Mouse (Mus musculus): ENCODE data around the gene Adipor2. TPM values are rescaled to one million over a fixed set of nuclear protein-coding genes. Genes with fewer than 3 reads are reported as not detected.
A peak's percentile ranks its signal among the peaks of the same experiment; 100 is the strongest.

The Adipor2 gene
- polyA plus RNA-seq, 1 experiment from 2014 or later: 42.8 TPM

- no peaks in the 10 kb centered on the region for H3K36me3 ChIP-seq
- no peak overlapping the region for H3K4me3 ChIP-seq
- ATAC-seq (ENCODE audit: borderline replicate concordance, extremely low read depth, low FRiP score, low TSS enrichment): no peak
- no peak overlapping the region for H3K4me2 ChIP-seq
- no peaks in the 10 kb centered on the region for H3K9me3 ChIP-seq
- no peaks in the 10 kb centered on the region for H3K4me1 ChIP-seq
- H3K27me3 ChIP-seq: no peaks in the 10 kb centered on the region
- no peak overlapping the region for H3K27ac ChIP-seq
- H3K9ac ChIP-seq: no peak overlapping the region
- 66% methylated on average over 3 of the region's 3 CpGs for WGBS
These were observed 14.5 kb downstream of the Adipor2 start for GRCm38 (mm10) chr6:119402976-119403375.

DNA sequence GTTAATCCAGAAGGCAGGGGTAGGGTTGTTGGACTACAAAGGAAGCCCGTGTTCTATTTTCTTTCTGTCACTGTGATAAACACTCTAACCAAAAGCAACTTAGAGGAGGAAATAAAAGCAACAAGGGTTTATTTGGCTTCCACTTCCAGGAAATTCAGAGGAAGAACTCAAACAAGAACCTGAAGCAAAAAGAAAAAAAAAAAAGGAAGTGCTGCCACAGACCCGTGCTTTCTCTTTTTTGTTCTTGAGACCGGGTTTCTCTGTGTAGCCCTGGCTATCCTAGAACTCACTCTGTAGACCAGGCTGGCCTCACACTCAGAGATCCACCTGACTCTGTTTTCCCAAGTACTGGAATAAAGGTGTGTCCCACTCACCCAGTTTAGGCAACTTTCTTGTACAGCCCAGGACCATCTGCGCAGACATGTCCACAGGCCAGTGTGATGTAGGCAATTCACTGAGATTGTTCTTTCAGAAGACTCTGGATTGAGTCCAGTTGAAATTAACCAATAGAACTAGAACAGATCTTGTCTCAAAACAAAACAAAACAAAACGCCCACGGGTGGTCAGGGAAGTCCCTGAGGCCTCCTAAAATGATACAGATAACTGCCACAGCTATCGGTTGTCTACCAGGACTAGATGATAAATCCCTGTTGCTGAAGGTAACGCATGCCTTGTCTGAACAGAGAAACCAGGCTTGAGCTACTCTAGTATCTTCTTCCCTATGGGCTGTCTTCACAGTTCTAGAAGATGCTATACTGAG, 15.8 kb downstream of the Adipor2 start:
- Histone ChIP-seq H3K9ac (no peak overlapping the region), H3K4me3 (no peak overlapping the region), H3K36me3 (no peaks in the 10 kb centered on the region), H3K9me3 (no peaks in the 10 kb centered on the region), H3K4me1 (no peaks in the 10 kb centered on the region), H3K4me2 (no peak overlapping the region), H3K27ac (no peak overlapping the region), H3K27me3 (no peaks in the 10 kb centered on the region)
- ATAC-seq (ENCODE audit: borderline replicate concordance, extremely low read depth, low FRiP score, low TSS enrichment): no peak
- WGBS: 73% methylated on average over 8 of the region's 8 CpGs

DNA sequence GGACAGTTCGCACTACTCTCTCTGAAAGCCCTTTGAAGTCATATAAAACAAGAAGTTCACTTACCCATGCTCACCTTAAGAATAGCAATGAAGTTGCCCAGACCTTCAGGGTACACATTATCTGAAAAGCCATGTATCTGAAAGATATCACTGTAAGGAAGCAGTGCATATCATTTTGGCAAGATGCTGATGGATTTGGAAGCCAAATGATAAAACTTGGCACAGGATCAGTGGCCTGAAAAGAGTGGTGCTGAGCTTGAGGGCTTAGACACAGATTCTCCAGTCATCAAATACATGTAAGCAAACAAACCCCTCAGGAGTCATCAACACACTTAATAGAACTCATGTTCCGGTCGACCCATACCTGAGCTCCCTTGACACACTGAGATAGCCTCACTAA, 16.9 kb downstream of the Adipor2 start:
- no peak for ATAC-seq (ENCODE audit: borderline replicate concordance, extremely low read depth, low FRiP score, low TSS enrichment)
- Histone ChIP-seq H3K36me3 (no peaks in the 10 kb centered on the region), H3K9ac (no peak overlapping the region), H3K27ac (no peak overlapping the region), H3K4me3 (no peak overlapping the region), H3K27me3 (no peaks in the 10 kb centered on the region), H3K9me3 (no peaks in the 10 kb centered on the region), H3K4me2 (no peak overlapping the region), H3K4me1 (peaks cover 6% of the 10 kb centered on the region; the same call in 1 of the 2 replicates)
- 79% methylated on average over 3 of the region's 3 CpGs for WGBS

DNA sequence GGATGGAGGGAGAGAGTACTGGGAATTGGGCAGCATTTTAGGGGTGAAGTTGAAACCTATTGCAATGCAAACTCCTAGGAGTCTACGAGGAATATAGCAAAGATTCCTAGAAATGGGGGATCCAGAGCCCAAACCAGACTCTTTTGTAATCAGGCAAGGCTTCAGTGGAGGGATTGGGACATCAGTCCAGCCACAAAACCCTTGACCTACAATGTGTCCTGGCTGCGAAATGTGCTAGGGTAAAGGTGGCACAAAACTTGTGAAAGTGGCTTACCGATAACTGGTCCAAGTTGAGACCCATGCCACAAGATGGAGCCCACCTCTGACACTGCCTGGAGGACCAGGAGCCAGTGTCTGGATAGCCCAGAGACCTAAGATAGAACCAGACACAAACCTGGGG, 18.1 kb downstream of the Adipor2 start:
- no peak overlapping the region for H3K9ac ChIP-seq
- WGBS: 86% methylated on average over 3 of the region's 3 CpGs
- no peak overlapping the region for H3K27ac ChIP-seq
- no peak overlapping the region for H3K4me3 ChIP-seq
- no peak for ATAC-seq (ENCODE audit: borderline replicate concordance, extremely low read depth, low FRiP score, low TSS enrichment)
- no peaks in the 10 kb centered on the region for H3K9me3 ChIP-seq
- H3K4me2 ChIP-seq: no peak overlapping the region
- no peaks in the 10 kb centered on the region for H3K36me3 ChIP-seq
- H3K27me3 ChIP-seq: no peaks in the 10 kb centered on the region
- peaks cover 8% of the 10 kb centered on the region; the same call in 1 of the 2 replicates for H3K4me1 ChIP-seq

DNA sequence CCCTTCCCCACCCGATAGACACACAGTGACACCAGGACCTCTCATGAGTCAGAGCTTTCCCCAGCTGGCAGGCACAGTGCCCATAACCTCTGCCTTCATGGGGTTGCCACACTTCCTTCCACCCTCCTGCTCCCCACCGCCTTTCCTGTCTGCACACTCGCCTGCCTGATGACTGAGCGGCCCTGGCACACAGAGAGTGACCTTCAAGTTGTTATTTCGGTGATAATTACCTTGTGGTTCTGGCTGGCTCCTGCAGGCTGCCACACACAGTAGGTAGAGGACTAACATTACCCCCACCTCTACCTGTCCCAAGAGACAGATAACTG, 21.2 kb downstream of the Adipor2 start:
- Histone ChIP-seq H3K4me3 (no peak overlapping the region), H3K27ac (no peak overlapping the region), H3K36me3 (no peaks in the 10 kb centered on the region), H3K9me3 (no peaks in the 10 kb centered on the region), H3K4me2 (no peak overlapping the region), H3K4me1 (peaks cover 8% of the 10 kb centered on the region; the same call in 1 of the 2 replicates), H3K9ac (no peak overlapping the region), H3K27me3 (no peaks in the 10 kb centered on the region)
- peak; percentile 80; the same call in 1 of the 2 replicates for ATAC-seq (ENCODE audit: borderline replicate concordance, extremely low read depth, low FRiP score, low TSS enrichment)
- WGBS: 30% methylated on average over 5 of the region's 5 CpGs

- no peak overlapping the region for H3K27ac ChIP-seq
- 59% methylated on average over 14 of the region's 14 CpGs for WGBS
- peaks cover 8% of the 10 kb centered on the region; the same call in 1 of the 2 replicates for H3K4me1 ChIP-seq
- no peak overlapping the region for H3K4me2 ChIP-seq
- H3K9ac ChIP-seq: no peak overlapping the region
- no peaks in the 10 kb centered on the region for H3K36me3 ChIP-seq
- H3K4me3 ChIP-seq: no peak overlapping the region
- no peaks in the 10 kb centered on the region for H3K27me3 ChIP-seq
- no peaks in the 10 kb centered on the region for H3K9me3 ChIP-seq
- no peak for ATAC-seq (ENCODE audit: borderline replicate concordance, extremely low read depth, low FRiP score, low TSS enrichment)
These were observed 21.8 kb downstream of the Adipor2 start for GRCm38 (mm10) chr6:119395421-119396308.

DNA sequence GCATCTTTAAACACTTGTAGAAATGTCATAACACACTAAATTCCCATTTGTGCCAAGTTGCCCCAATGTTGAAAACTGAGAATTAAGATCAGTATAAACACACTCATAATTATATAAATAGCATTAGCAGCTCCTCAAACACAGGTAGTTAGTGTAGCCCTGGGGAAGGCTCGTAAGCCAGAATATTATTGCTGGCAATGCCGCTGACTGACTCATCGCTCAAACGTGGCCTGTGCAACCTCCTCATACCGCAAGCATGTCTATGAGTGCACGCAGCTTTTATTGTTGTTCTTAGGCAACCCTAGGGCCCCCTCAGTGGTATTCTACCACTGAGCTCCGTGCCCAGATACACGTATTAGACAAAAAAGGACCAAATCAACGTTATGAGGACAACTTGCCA, 24.7 kb downstream of the Adipor2 start:
- Histone ChIP-seq H3K9ac (no peak overlapping the region), H3K4me3 (no peak overlapping the region), H3K27me3 (no peaks in the 10 kb centered on the region), H3K27ac (no peak overlapping the region), H3K4me1 (peaks cover 15% of the 10 kb centered on the region; the same call in 1 of the 2 replicates), H3K36me3 (no peaks in the 10 kb centered on the region), H3K9me3 (no peaks in the 10 kb centered on the region), H3K4me2 (no peak overlapping the region)
- 55% methylated on average over 9 of the region's 9 CpGs for WGBS
- no peak for ATAC-seq (ENCODE audit: borderline replicate concordance, extremely low read depth, low FRiP score, low TSS enrichment)

DNA sequence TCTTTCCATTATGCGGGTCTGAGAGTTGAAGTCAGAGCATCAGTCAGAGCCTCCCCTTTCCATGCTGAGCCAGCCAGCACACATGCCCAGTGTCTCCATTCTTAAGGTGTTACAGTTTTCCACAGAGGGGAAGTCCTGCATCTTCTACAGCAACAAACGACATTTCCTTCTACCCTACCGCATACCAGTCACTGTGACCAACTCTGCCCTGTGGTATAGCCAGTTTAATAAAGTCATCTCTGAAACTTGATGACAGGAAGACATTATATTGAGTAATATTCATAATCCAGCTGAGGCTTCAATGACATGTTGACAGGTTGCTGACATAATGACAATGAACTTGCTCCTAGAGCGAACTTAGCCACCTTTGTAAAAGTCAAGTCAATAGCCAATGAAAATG, 26.8 kb downstream of the Adipor2 start:
- Histone ChIP-seq H3K9ac (no peak overlapping the region), H3K4me3 (no peak overlapping the region), H3K9me3 (no peaks in the 10 kb centered on the region), H3K27ac (no peak overlapping the region), H3K27me3 (no peaks in the 10 kb centered on the region), H3K36me3 (no peaks in the 10 kb centered on the region), H3K4me1 (peaks cover 17% of the 10 kb centered on the region), H3K4me2 (no peak overlapping the region)
- 85% methylated on average over 4 of the region's 4 CpGs for WGBS
- no peak for ATAC-seq (ENCODE audit: borderline replicate concordance, extremely low read depth, low FRiP score, low TSS enrichment)

GRCm38 (mm10) chr6:119389089-119389488, 28.4 kb downstream of the Adipor2 start:
- Histone ChIP-seq H3K4me2 (peak overlapping the region; percentile 54), H3K4me3 (peak overlapping the region; percentile 85), H3K4me1 (peaks cover 13% of the 10 kb centered on the region), H3K9ac (peak overlapping the region; percentile 52), H3K27me3 (no peaks in the 10 kb centered on the region), H3K27ac (peak overlapping the region; percentile 49), H3K36me3 (no peaks in the 10 kb centered on the region), H3K9me3 (no peaks in the 10 kb centered on the region)
- WGBS: 17% methylated on average over 10 of the region's 10 CpGs
- no peak for ATAC-seq (ENCODE audit: borderline replicate concordance, extremely low read depth, low FRiP score, low TSS enrichment)

DNA sequence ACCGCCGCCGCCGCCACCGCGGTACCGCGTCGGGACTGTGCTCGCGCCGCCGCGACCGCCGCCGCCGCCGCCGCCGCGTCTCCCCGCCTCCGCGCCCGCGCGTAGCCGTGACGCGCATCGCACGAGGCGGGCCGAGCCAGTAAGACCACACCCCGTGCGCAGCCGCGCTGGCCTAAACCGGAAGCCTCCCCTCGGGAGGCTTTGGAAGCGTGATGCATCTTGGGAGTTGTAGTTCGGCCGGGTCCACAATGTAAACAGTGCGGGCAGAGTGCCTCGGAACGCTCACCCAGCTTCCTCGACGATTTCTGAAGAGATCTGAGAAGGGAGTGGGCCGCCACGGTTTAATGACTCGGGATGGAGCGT, 28.9 kb downstream of the Adipor2 start:
- Histone ChIP-seq H3K4me2 (peak overlapping the region; percentile 54), H3K4me3 (peak overlapping the region; percentile 85), H3K27me3 (no peaks in the 10 kb centered on the region), H3K9ac (peak overlapping the region; percentile 87), H3K9me3 (no peaks in the 10 kb centered on the region), H3K4me1 (peaks cover 13% of the 10 kb centered on the region), H3K36me3 (no peaks in the 10 kb centered on the region), H3K27ac (peak overlapping the region; percentile 88)
- WGBS: under 1% methylated on average over 36 of the region's 53 CpGs
- peak; percentile 100 for ATAC-seq (ENCODE audit: borderline replicate concordance, extremely low read depth, low FRiP score, low TSS enrichment)

- H3K9ac ChIP-seq: peak overlapping the region; percentile 87
- peak overlapping the region; percentile 66 for H3K4me2 ChIP-seq
- under 1% methylated on average over 43 of the region's 76 CpGs for WGBS
- ATAC-seq (ENCODE audit: borderline replicate concordance, extremely low read depth, low FRiP score, low TSS enrichment): peak; percentile 79
- peak overlapping the region; percentile 88 for H3K27ac ChIP-seq
- H3K4me3 ChIP-seq: peak overlapping the region; percentile 85
- H3K4me1 ChIP-seq: peaks cover 13% of the 10 kb centered on the region
- no peaks in the 10 kb centered on the region for H3K9me3 ChIP-seq
- no peaks in the 10 kb centered on the region for H3K27me3 ChIP-seq
- H3K36me3 ChIP-seq: no peaks in the 10 kb centered on the region
These were observed 29.5 kb downstream of the Adipor2 start for GRCm38 (mm10) chr6:119387801-119388649.

Data from lung, embryonic 15.5 days (tissue).